Mouse (Mus musculus) cortical plate, adult 2 months (tissue): Measurements from ENCODE around the gene Tspan9.

Experiments used
- CTCF ChIP-seq: fragments of 200-500 bp; IDR thresholded peaks from 2 replicates; pipeline ENCODE4 v1.5.1; 2011; ENCODE audit warnings: mild to moderate bottlenecking, control low read depth, low read length; ENCODE audit not compliant: insufficient read depth; ENCODE audit errors: extremely low read depth
- POLR2A ChIP-seq: fragments of 200-500 bp; IDR thresholded peaks from 2 replicates; pipeline ENCODE4 v1.6.1; 2011; ENCODE audit warnings: mild to moderate bottlenecking, low read length, control low read depth; ENCODE audit not compliant: insufficient read depth; ENCODE audit errors: extremely low read depth

GRCm38 (mm10) chr6:128103874-128104273, 39.5 kb downstream of the Tspan9 start:
- no peak for TF ChIP-seq CTCF
- no peak for TF ChIP-seq POLR2A
